Mouse (Mus musculus): Measurements from ENCODE around the gene Acer1.

- TF ChIP-seq CTCF (conservative IDR thresholded peaks at IDR 0.05; ENCODE audit: insufficient read depth, insufficient read length, low read depth, low read length) (no peak), POLR2A (IDR thresholded peaks at IDR 0.05; ENCODE audit: low read depth, low read length) (no peak)
These were observed 52.8 kb downstream of the Acer1 start for GRCm38 (mm10) chr17:56929101-56929500.
